Mouse (Mus musculus): Measurements from ENCODE around the gene Fam19a3.

DNA sequence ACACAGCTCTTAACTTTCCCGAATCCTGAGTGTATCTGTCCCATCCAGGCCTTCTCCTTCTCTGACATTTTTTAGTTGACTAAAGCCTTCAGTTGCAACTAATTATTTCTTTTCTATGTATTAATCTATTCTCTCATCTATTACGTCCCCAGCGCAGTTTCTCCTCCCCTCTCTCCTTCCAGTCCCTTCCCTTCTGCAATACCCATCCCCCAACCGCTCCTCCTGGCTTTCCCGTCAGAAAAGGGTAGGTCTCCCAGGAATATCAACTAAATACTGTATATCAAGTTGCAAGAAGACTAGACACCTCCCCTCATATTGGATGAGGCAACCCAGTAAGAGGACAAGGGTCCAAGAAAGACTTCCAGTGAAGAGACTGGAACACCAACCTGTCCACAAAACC is 22.8 kb downstream of the Fam19a3 start:
- TF ChIP-seq CTCF (IDR thresholded peaks at IDR 0.05; ENCODE audit: insufficient read depth, low read length) = no peak
- no peak for TF ChIP-seq POLR2A (IDR thresholded peaks at IDR 0.05; ENCODE audit: borderline replicate concordance, extremely low read depth, low read depth, low read length)

All from lung, adult 2 months (tissue).